Mouse (Mus musculus) ES-E14 (cell line): ENCODE data around the gene Lgi1. TPM values are rescaled to one million over a fixed set of nuclear protein-coding genes. Genes with fewer than 3 reads are reported as not detected.
A peak's percentile ranks its signal among the peaks of the same experiment; 100 is the strongest.

ENCODE experiments used
- DNase-seq: peaks from one replicate; pipeline ENCODE4 v3.0.0-alpha.2; 2013; ENCODE audit warnings: low read depth, low spot score
- H3K27ac ChIP-seq: 2 replicates; pipeline ENCODE4 v1.5.1; 2012; ENCODE audit warnings: low read depth, mild to moderate bottlenecking, low read length, moderate library complexity, mixed read lengths; ENCODE audit not compliant: poor library complexity, insufficient read depth, severe bottlenecking
- H3K36me3 ChIP-seq: 2 replicates; pipeline ENCODE4 v1.6.1; 2012; ENCODE audit warnings: mild to moderate bottlenecking, low read length, moderate library complexity, mixed read lengths; ENCODE audit not compliant: control insufficient read depth, poor library complexity, insufficient read depth, severe bottlenecking
- H3K4me1 ChIP-seq, 2 experiments: fragments of 150-350 bp in 1 of 2; sonication (generic) in 1 of 2; 2 replicates each; pipeline ENCODE4 v1.6.1; 2012; ENCODE audit warnings: low read length in 2 of 2, mild to moderate bottlenecking in 1 of 2, mixed read lengths in 1 of 2; ENCODE audit not compliant: control insufficient read depth in 2 of 2, insufficient read depth in 2 of 2, poor library complexity in 1 of 2
- H3K4me3 ChIP-seq, 2 experiments: fragments of 150-350 bp in 1 of 2; sonication (generic) in 1 of 2; 2 replicates each; pipeline ENCODE4 v1.5.1; 2012; ENCODE audit warnings: low read length in 2 of 2, low read depth in 1 of 2, mild to moderate bottlenecking in 1 of 2, mixed read lengths in 1 of 2; ENCODE audit not compliant: insufficient read depth in 1 of 2, poor library complexity in 1 of 2, severe bottlenecking in 1 of 2
- H3K9ac ChIP-seq: 2 replicates; pipeline ENCODE4 v1.6.1; 2012; ENCODE audit warnings: low read depth, mild to moderate bottlenecking, low read length, mixed read lengths; ENCODE audit not compliant: poor library complexity, insufficient read depth, severe bottlenecking
- H3K9me3 ChIP-seq: fragments of 150-350 bp; sonication (generic); 2 replicates; pipeline ENCODE4 v1.6.1; 2012; ENCODE audit warnings: low read depth, mild to moderate bottlenecking, low read length; ENCODE audit not compliant: control insufficient read depth, insufficient read depth
- CHD2 ChIP-seq: IDR thresholded peaks from 2 replicates; pipeline ENCODE4 v1.6.1; 2014; ENCODE audit warnings: mild to moderate bottlenecking, low read depth, low read length, inconsistent platforms
- HCFC1 ChIP-seq: IDR thresholded peaks from 2 replicates; pipeline ENCODE4 v1.6.1; 2012; ENCODE audit warnings: low read length, inconsistent platforms, borderline replicate concordance; ENCODE audit not compliant: insufficient read depth
- MAFK ChIP-seq: IDR thresholded peaks from 2 replicates; pipeline ENCODE4 v1.6.1; 2014; ENCODE audit warnings: mild to moderate bottlenecking, low read depth, low read length, inconsistent platforms; ENCODE audit not compliant: insufficient read depth
- ZC3H11A ChIP-seq: IDR thresholded peaks from 2 replicates; pipeline ENCODE4 v1.6.1; 2012; ENCODE audit warnings: low read depth, mild to moderate bottlenecking, inconsistent platforms, low read length, borderline replicate concordance
- ZNF384 ChIP-seq: IDR thresholded peaks from 2 replicates; pipeline ENCODE4 v1.6.1; 2012; ENCODE audit warnings: low read depth, low read length, inconsistent platforms
- in situ Hi-C, 2 experiments: fragments of 600-800 bp; cut with MboI; formaldehyde crosslinking; loops; one replicate each; pipeline ENCODE4 v1.15.1; 2025; ENCODE audit warnings: low sequenced_read_pairs in 2 of 2, inconsistent platforms in 1 of 2; ENCODE audit not compliant: unreplicated experiment in 2 of 2
- total RNA-seq: library from RNA; depleted of rRNA; stranded (reverse); fragments of 300-350 nt; gene quantifications from 2 replicates; pipeline ENCODE4 v1.2.3, GENCODE M21; 2012

The Lgi1 gene
- total RNA-seq, 1 experiment, result 0.18 TPM

DNA sequence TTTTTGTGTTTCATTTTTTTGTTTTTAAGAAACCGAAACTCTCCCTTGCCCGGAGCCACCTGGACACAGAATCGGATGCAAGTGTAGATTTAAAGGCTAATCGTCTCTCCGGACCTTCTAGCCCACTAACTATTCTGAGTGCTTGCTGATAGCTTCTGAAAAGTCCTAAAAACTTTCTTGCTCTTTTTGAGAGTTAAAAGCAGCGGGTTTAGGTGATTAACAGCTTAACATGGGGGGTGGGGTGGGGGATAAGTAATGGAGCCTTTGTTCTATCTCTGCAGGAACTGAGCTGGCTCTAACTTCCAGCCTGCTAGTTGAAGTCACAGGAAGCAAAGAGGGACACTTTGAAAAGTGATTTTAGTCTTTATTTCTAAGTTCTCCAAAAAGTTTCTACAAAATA lies 24.2 kb downstream of the Lgi1 start:
- no peak for TF ChIP-seq CHD2
- TF ChIP-seq ZC3H11A, result no peak
- TF ChIP-seq ZNF384, result no peak
- no peak for TF ChIP-seq MAFK
- TF ChIP-seq HCFC1, result no peak
- Histone ChIP-seq H3K9me3 (no peaks in the 10 kb centered on the region), H3K27ac (no peak overlapping the region), H3K9ac (no peak overlapping the region), H3K4me1 (no peaks in the 10 kb centered on the region; a peak in 1 of 4 replicates), H3K36me3 (no peaks in the 10 kb centered on the region), H3K4me3 (no peak overlapping the region)
- in situ Hi-C loops, result no loop called here
- DNase-seq, result no peak

GRCm38 (mm10) chr19:38291432-38291831 lies 27.1 kb downstream of the Lgi1 start:
- no peak for DNase-seq
- H3K4me3 ChIP-seq, result no peak overlapping the region
- no peak overlapping the region for H3K27ac ChIP-seq
- no peaks in the 10 kb centered on the region for H3K36me3 ChIP-seq
- TF ChIP-seq HCFC1 (no peak), CHD2 (no peak), ZNF384 (no peak), ZC3H11A (no peak), MAFK (no peak)
- H3K9ac ChIP-seq, result no peak overlapping the region
- H3K4me1 ChIP-seq, result no peaks in the 10 kb centered on the region; a peak in 1 of 4 replicates
- H3K9me3 ChIP-seq, result no peaks in the 10 kb centered on the region
- in situ Hi-C loops, result no loop called here

GRCm38 (mm10) chr19:38298018-38298626 lies 33.8 kb downstream of the Lgi1 start:
- Histone ChIP-seq H3K9me3 (no peaks in the 10 kb centered on the region), H3K4me3 (no peak overlapping the region), H3K4me1 (peaks cover 0 to 6% of the 10 kb centered on the region in 2 experiments; a peak in 1 of 4 replicates), H3K9ac (no peak overlapping the region), H3K27ac (peak overlapping the region; percentile 62; the same call in 1 of the 2 replicates), H3K36me3 (no peaks in the 10 kb centered on the region)
- in situ Hi-C loops, result no loop called here
- no peak for TF ChIP-seq MAFK
- TF ChIP-seq ZNF384, result no peak
- TF ChIP-seq CHD2, result no peak
- TF ChIP-seq HCFC1, result no peak
- no peak for TF ChIP-seq ZC3H11A
- peak; percentile 41 for DNase-seq

- peaks cover 0 to 4% of the 10 kb centered on the region in 2 experiments; a peak in 1 of 4 replicates for H3K4me1 ChIP-seq
- H3K27ac ChIP-seq, result no peak overlapping the region
- DNase-seq, result no peak
- in situ Hi-C loops, result no loop called here
- no peak for TF ChIP-seq HCFC1
- no peak for TF ChIP-seq MAFK
- TF ChIP-seq ZNF384, result no peak
- TF ChIP-seq ZC3H11A, result no peak
- TF ChIP-seq CHD2, result no peak
- H3K4me3 ChIP-seq, result no peak overlapping the region
- H3K9ac ChIP-seq, result no peak overlapping the region
- no peaks in the 10 kb centered on the region for H3K36me3 ChIP-seq
- H3K9me3 ChIP-seq, result no peaks in the 10 kb centered on the region
These were observed 43.8 kb downstream of the Lgi1 start for GRCm38 (mm10) chr19:38308116-38308515.

DNA sequence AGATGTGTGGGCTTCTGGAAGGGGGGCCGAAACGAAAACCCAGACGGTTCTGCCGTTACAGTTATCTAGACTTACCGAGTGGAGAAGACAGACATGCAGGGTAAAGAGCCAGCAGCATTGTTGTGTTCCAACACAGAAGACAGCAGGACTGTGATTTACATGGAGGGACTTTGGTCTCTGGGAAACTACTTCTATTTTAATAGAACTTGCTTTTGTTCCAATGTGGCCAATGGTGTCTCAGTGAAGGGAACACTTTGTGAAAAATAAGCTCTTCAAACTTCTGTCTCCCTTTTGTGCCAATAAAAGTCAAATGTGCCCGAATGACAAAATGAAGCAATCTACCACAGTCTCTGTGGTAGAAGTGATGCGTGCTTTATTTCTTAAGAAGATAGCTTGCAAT lies 50.8 kb downstream of the Lgi1 start:
- Histone ChIP-seq H3K27ac (no peak overlapping the region), H3K9me3 (no peaks in the 10 kb centered on the region), H3K9ac (no peak overlapping the region), H3K36me3 (peaks cover 2% of the 10 kb centered on the region; the same call in 1 of the 2 replicates), H3K4me1 (peaks cover 0 to 1% of the 10 kb centered on the region in 2 experiments; a peak in 2 of 4 replicates), H3K4me3 (no peak overlapping the region)
- in situ Hi-C loops, result no loop called here
- TF ChIP-seq MAFK, result no peak
- TF ChIP-seq HCFC1, result no peak
- TF ChIP-seq ZC3H11A, result no peak
- no peak for TF ChIP-seq CHD2
- TF ChIP-seq ZNF384, result no peak
- no peak for DNase-seq
